Mouse (Mus musculus): ENCODE results near the gene 9230102O04Rik.

The 9230102O04Rik gene

GRCm38 (mm10) chr2:9885217-9885770 is 4.0 kb downstream of the 9230102O04Rik start:
- DNase-seq (ENCODE audit: low spot score) = no peak

- DNase-seq (ENCODE audit: low spot score) = no peak
Measured at GRCm38 (mm10) chr2:9884533-9885216, 4.7 kb downstream of the 9230102O04Rik start.

GRCm38 (mm10) chr2:9883803-9884532 is 5.4 kb downstream of the 9230102O04Rik start:
- DNase-seq (ENCODE audit: low spot score) = no peak

- no peak for DNase-seq (ENCODE audit: low spot score)
Measured at GRCm38 (mm10) chr2:9882926-9883802, 6.2 kb downstream of the 9230102O04Rik start.

GRCm38 (mm10) chr2:9882371-9882925 is 6.9 kb downstream of the 9230102O04Rik start:
- no peak for DNase-seq (ENCODE audit: low spot score)

- DNase-seq (ENCODE audit: low spot score) = no peak
Measured at GRCm38 (mm10) chr2:9881611-9882023, 7.7 kb downstream of the 9230102O04Rik start.

- DNase-seq (ENCODE audit: low spot score) = no peak
Measured at GRCm38 (mm10) chr2:9881051-9881591, 8.2 kb downstream of the 9230102O04Rik start, which contains the start of gene 4930412O13Rik. 4930412O13Rik (plus strand) TSS chr2:9881252.

- no peak for DNase-seq (ENCODE audit: low spot score)
Measured at GRCm38 (mm10) chr2:9880271-9880670, 9.1 kb downstream of the 9230102O04Rik start.

GRCm38 (mm10) chr2:9879493-9879892 is 9.8 kb downstream of the 9230102O04Rik start:
- DNase-seq (ENCODE audit: low spot score) = peak; percentile 95

GRCm38 (mm10) chr2:9879092-9879491 is 10.2 kb downstream of the 9230102O04Rik start:
- DNase-seq (ENCODE audit: low spot score) = no peak

- peak; percentile 62 for DNase-seq (ENCODE audit: low spot score)
Measured at GRCm38 (mm10) chr2:9878564-9879081, 10.7 kb downstream of the 9230102O04Rik start.

GRCm38 (mm10) chr2:9877966-9878563 is 11.3 kb downstream of the 9230102O04Rik start:
- DNase-seq (ENCODE audit: low spot score) = no peak

- DNase-seq (ENCODE audit: low spot score) = no peak
Measured at GRCm38 (mm10) chr2:9877326-9877690, 12.0 kb downstream of the 9230102O04Rik start.

GRCm38 (mm10) chr2:9876621-9877325 is 12.6 kb downstream of the 9230102O04Rik start:
- DNase-seq (ENCODE audit: low spot score) = no peak

- DNase-seq (ENCODE audit: low spot score) = no peak
Measured at GRCm38 (mm10) chr2:9875676-9876357, 13.5 kb downstream of the 9230102O04Rik start.

- no peak for DNase-seq (ENCODE audit: low spot score)
Measured at GRCm38 (mm10) chr2:9875220-9875619, 14.1 kb downstream of the 9230102O04Rik start.

GRCm38 (mm10) chr2:9874467-9875219 is 14.7 kb downstream of the 9230102O04Rik start:
- DNase-seq (ENCODE audit: low spot score) = no peak

GRCm38 (mm10) chr2:9873757-9874156 is 15.6 kb downstream of the 9230102O04Rik start:
- DNase-seq (ENCODE audit: low spot score) = no peak

GRCm38 (mm10) chr2:9872682-9873081 is 16.7 kb downstream of the 9230102O04Rik start:
- DNase-seq (ENCODE audit: low spot score) = no peak

All from lung, postnatal 25 days (tissue).